Mouse (Mus musculus) embryonic fibroblast, embryonic 13.5 days (primary cell): Measurements from ENCODE around the gene Pygl. TPM values are rescaled to one million over a fixed set of nuclear protein-coding genes. Genes with fewer than 3 reads are reported as not detected.

ENCODE experiments used
- H3K27ac ChIP-seq: 2 replicates; pipeline ENCODE4 v1.5.1; 2012; ENCODE audit warnings: low read length, control low read depth, inconsistent platforms; ENCODE audit not compliant: insufficient read depth
- H3K4me1 ChIP-seq: 2 replicates; pipeline ENCODE4 v1.6.1; 2011; ENCODE audit warnings: low read length; ENCODE audit not compliant: control insufficient read depth, insufficient read depth
- H3K4me3 ChIP-seq: 2 replicates; pipeline ENCODE4 v1.5.1; 2011; ENCODE audit warnings: mild to moderate bottlenecking, control low read depth, low read length; ENCODE audit not compliant: insufficient read depth
- CTCF ChIP-seq: IDR thresholded peaks from 2 replicates; pipeline ENCODE4 v1.5.1; 2011; ENCODE audit warnings: mild to moderate bottlenecking, control low read depth, low read length, moderate library complexity, borderline replicate concordance; ENCODE audit not compliant: insufficient read depth
- POLR2A ChIP-seq: IDR thresholded peaks from 2 replicates; pipeline ENCODE4 v1.6.1; 2011; ENCODE audit warnings: low read depth, mild to moderate bottlenecking, control low read depth, low read length, moderate library complexity
- polyA plus RNA-seq: library from polyadenylated mRNA; stranded (reverse); fragments of >200 nt; gene quantifications from 2 replicates; pipeline ENCODE4 v1.2.4, GENCODE M21; 2011; ENCODE audit warnings: low read depth; ENCODE audit not compliant: missing spikeins, insufficient read length

Gene Pygl
- polyA plus RNA-seq, 1 experiment, result 6.6 TPM

DNA sequence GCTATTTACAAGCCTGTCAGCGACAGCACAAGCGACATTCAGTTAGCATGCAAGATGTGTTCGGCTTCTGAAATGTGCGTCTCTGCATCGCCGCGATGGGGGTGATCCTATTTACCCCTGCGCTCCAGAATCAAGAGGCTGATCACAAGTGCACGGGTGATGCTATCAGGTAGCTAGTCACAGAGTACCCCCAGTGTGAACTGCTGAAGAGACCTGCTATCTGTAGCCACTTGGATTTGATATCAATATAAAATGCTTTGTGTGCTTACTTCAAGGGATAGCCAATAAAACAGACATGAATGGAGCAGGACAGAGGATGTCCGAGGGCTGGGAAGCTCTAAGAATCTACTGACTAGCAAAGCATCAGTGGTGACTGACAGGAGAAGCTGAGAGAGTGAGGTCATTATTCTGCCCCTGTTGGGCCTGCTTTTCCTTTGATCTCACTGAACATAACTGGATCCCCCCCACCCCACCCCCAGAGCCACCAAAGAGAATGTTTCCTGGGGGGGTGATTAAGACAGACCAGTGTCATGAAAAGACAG, 18.4 kb upstream of the Pygl start:
- no peak overlapping the region for H3K4me3 ChIP-seq
- H3K4me1 ChIP-seq, result no peaks in the 10 kb centered on the region
- no peak for TF ChIP-seq CTCF
- no peak overlapping the region for H3K27ac ChIP-seq

DNA sequence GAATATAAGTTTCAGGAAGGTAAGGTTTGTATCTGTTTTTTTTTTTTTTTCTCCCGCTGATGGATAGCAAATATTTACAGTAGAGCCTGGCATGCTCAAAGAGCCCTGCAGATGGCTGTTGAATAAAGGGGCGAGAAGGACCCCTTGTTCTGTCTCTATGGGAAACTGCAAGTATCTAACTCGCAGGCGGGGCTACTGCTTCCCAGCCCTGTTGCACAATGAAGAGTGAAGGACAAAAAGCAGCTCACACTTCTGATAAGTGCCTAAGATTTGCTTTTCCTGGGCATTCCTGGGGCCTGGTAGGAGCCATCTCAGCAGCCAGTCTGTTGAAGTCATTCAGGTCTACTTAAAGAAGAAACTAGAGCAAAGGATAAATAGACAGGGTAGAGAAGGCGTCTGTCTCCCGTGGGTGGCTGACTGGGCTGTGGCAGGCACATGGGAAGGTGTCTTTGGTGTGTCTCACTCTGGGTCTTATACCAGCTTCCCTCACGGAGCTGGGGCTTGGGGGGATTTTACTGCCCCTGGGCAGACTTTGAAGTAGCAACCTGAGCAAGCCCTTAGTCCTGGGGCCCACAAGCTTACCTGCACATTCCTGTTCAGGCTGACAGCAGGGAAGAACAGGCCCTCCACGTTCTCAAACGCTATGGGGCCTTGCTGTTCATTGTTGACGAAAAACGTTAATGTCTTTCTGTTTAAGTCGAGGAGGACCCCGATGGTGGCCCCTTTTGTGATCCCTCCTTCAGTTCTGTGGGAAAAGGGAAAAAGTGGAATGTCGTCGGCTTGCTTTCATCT, 16.6 kb upstream of the Pygl start:
- TF ChIP-seq CTCF (no peak), POLR2A (no peak)
- H3K4me1 ChIP-seq, result no peaks in the 10 kb centered on the region
- H3K4me3 ChIP-seq, result no peak overlapping the region
- no peak overlapping the region for H3K27ac ChIP-seq

DNA sequence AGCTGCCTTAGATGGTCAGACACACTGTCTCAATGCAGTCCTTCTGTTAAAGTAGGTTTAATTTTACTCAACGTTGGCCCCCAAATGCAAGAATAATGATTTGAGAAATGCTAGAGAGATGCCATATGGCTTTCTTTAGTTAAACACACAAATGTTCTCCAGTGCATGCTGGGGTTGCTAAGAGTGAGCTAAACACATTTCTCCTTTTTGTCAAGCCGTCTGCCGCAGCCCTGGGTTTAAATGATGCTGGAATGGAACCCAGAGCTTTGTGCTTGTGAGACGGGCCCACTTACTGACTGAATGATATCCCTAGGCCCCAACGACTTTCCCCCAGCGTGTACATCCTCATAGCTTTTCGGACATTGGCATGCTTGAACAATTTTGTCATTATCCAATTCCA, 11.3 kb upstream of the Pygl start:
- H3K27ac ChIP-seq, result no peak overlapping the region
- no peak for TF ChIP-seq CTCF
- no peak for TF ChIP-seq POLR2A
- no peak overlapping the region for H3K4me3 ChIP-seq
- H3K4me1 ChIP-seq, result no peaks in the 10 kb centered on the region

DNA sequence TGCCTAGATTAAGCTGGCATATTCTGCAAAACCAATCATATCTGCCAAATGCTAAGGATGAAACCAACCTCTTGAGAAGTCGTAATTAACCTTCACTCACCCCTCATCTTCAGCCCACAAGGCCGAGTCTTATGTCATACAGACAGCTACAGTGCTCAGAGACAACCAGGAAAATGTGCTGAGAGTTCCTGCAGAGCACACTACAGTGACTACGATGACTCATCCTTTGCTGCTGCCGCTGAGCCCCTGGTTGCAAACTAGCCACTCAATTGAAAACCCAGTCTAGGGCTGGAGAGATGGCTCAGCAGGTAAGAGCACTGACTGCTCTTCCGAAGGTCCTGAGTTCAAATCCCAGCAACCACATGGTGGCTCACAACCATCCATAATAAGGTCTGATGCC, 8.5 kb upstream of the Pygl start:
- no peak overlapping the region for H3K27ac ChIP-seq
- no peak overlapping the region for H3K4me3 ChIP-seq
- TF ChIP-seq POLR2A, result no peak
- no peaks in the 10 kb centered on the region for H3K4me1 ChIP-seq

DNA sequence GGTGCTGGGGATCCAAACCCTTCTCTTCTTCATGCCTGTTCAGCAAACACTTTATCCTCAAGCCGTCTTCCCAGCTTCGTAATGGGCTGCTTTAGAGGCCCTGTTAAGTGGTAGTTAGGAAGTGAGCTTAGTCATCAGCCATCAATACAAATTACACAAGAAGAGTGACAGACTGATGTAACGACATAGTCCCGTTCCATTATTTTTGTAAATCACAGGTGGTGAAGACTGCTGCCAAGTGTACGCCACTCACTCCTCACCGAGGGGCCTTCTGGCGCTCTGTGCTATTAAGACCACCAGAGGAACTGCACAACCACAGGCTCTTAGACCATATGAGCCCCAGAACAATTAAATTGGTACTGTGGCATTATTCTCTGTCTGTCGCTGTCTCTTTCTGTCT, 7.3 kb upstream of the Pygl start:
- Histone ChIP-seq H3K4me3 (no peak overlapping the region), H3K4me1 (no peaks in the 10 kb centered on the region), H3K27ac (no peak overlapping the region)
- TF ChIP-seq CTCF (no peak), POLR2A (no peak)

DNA sequence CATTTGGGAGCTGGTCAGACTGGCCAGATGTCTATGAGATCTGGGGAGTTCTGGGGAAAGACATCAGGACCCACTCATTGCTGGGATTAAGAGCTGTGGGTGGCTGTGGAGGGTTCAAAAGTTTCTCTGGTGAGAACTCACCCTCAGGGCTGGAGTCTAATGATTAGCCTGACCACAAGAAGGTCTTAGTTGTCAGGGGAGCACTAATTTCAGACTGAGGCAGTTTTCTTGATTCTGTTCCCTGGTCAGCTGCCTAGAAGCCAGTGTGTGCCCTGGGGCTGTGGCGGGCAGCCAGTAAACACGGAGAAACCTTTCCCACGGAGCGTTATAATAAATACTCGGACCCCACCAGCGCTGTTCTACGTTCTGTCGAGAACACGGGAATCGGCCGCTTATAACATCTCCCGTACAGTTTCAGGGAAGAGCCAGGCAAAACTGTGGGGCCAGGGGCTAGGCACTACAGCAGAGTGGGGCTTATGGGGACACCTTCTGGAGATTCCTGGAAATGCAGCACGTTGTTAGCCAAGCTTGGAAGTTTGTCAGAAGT, 3.7 kb upstream of the Pygl start:
- H3K4me1 ChIP-seq, result no peaks in the 10 kb centered on the region
- H3K27ac ChIP-seq, result no peak overlapping the region
- H3K4me3 ChIP-seq, result peak overlapping the region; percentile 18
- TF ChIP-seq POLR2A (no peak), CTCF (peak; percentile 19; the same call in 1 of the 2 replicates)

DNA sequence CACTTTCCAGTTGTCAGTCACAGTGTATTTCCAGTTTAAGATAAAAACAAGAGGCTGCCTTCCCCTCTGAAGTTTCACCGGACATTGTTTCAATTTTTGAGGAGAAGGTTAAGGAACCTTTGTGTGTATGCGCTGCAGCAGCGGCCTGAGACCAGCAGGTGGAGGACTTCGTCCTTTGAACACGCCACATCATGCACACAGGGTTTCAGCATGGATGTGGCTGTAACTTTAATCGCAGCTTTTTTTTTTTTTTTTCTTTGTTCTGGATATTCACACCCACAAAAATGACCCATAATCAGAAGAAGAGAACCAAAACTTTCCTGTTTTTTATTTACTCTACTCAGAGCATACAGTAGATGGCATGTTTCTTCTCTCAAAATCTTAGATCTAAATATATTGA, 3.1 kb upstream of the Pygl start:
- H3K4me1 ChIP-seq, result no peaks in the 10 kb centered on the region
- H3K27ac ChIP-seq, result no peak overlapping the region
- TF ChIP-seq CTCF (peak; percentile 91), POLR2A (no peak)
- H3K4me3 ChIP-seq, result no peak overlapping the region

DNA sequence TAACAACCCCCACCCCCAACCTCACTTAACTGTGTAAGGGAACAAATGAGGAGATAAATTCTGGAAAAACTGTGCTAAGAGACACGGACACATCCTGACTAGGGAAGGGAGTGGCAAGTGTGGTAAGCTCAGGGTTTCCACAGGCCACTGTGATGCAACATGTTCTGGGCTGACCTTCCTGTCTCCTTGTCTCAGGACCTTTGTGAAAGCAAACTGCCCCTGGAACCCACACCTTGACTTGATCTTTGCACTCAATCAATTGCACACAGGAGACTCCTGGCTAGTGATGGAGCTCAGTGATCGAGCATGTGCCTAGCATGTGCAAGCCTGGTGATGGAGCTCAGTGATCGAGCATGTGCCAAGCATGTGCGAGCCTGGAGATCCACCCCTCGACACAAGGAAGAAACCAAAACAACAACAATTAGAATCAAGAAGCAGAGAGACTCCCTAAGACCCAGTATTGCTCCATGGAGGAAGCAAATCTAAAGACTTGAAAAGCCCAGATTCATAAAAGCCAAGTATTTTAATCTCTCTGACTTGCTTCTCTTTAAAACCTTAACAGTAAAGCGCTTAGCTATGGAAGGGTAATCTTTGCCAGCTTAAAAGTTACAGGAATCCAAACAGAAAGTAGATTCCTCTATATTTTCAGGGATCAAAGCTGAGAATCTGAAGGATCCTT, 2.5 kb upstream of the Pygl start:
- TF ChIP-seq POLR2A (no peak), CTCF (no peak)
- no peak overlapping the region for H3K27ac ChIP-seq
- no peak overlapping the region for H3K4me3 ChIP-seq
- H3K4me1 ChIP-seq, result no peaks in the 10 kb centered on the region

DNA sequence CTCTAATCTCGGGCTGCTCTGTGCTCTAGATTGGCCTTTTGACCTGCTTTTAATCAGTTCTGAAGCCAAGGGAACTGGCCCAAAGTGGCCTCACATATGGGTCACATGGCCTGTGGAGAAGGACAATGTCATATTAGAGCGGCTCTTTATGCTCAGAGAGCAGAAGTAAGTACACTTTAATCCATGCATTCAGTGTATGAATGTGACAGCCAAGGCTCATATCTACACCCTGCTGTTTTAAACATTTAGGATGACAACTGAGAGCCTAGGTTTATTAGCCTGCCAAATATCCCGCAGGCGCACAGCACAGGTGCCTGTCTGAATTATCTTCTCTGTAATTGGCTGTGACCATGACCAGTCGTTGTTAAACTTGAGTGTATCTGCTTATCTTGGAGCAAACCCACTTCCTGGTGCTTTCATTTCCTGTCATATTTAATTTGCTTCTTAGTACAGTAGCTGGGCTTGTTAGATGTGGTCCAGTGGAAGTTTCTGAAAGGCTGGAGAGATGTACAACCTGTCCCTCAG, 794 bp upstream of the Pygl start:
- no peak for TF ChIP-seq CTCF
- no peak for TF ChIP-seq POLR2A
- H3K27ac ChIP-seq, result no peak overlapping the region
- H3K4me1 ChIP-seq, result no peaks in the 10 kb centered on the region
- H3K4me3 ChIP-seq, result no peak overlapping the region

DNA sequence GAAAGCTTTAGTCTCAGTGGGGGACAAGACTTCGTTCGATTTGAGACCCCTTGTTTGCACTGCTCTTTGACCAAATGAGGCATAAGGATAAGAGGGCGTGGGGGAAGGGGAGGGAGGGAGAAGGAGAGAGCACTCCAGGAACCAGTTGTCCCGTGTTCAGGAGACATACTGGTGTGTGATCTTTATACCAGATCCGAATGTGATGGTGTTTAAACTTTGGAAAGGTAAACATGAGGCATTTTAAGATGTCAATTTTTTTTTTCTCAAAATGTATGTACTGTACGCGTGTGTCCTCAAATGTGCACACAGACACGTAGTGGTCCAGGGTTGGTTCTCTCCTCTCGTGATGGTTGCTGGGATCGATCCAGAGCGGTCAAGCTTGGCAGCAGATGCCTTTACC, 3.1 kb downstream of the Pygl start:
- no peaks in the 10 kb centered on the region for H3K4me1 ChIP-seq
- H3K4me3 ChIP-seq, result no peak overlapping the region
- no peak overlapping the region for H3K27ac ChIP-seq
- no peak for TF ChIP-seq CTCF
- TF ChIP-seq POLR2A, result no peak
